Mouse (Mus musculus) stomach, postnatal 0 days (tissue): ENCODE results near the gene P3h4.

Source experiments
- CTCF ChIP-seq: IDR thresholded peaks from 2 replicates; pipeline ENCODE4 v1.5.1; 2016; ENCODE audit warnings: antibody characterized with exemption, low read depth, mild to moderate bottlenecking, moderate library complexity
- EP300 ChIP-seq: optimal IDR thresholded peaks from 2 replicates; pipeline ENCODE3; 2016; ENCODE audit warnings: antibody characterized with exemption

DNA sequence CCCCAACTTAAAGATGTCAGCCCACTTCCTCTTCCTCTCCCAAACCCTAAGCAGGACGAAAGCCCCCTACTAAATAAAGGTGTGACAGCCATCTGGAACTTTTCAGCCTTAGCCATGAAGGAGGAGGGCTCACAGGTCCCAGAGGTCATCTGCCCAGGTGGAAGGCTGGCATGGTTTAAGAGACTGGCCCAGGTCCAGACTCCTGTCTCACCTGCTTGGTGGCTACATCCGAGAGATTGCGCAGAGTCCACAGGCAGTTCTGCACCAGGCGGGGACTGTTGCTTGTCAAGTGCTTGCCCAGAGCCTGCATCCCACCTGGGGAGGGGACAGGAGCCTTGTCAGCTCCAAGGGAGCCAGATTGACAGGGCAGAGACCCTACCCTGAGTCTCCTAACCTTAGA is 35.3 kb downstream of the P3h4 start:
- TF ChIP-seq CTCF (no peak), EP300 (no peak)
